Mouse (Mus musculus) layer of hippocampus, adult 2 months (tissue): ENCODE results near the gene Olfr1066. TPM values are rescaled to one million over a fixed set of nuclear protein-coding genes. Genes with fewer than 3 reads are reported as not detected.
"Not testable (repeated sequence)": the region's sequence is repeated elsewhere in the genome, so short reads cannot be mapped to it uniquely, and the experiment has no call there.

Source experiments
- DNase-seq, 2 experiments: peaks; one replicate each; pipeline ENCODE4 v3.0.0; 2022; ENCODE audit warnings: low spot score in 2 of 2
- H3K27ac ChIP-seq: fragments of 200-600 bp; 2 replicates; pipeline ENCODE4 v1.8.1; 2022
- H3K4me3 ChIP-seq: fragments of 200-600 bp; 2 replicates; pipeline ENCODE4 v1.8.1; 2022; ENCODE audit warnings: mild to moderate bottlenecking
- CTCF ChIP-seq: fragments of 200-600 bp; conservative IDR thresholded peaks from 2 replicates; pipeline ENCODE4 v1.8.1; 2022; ENCODE audit warnings: antibody characterized with exemption, mild to moderate bottlenecking, moderate library complexity
- long read RNA-seq, 2 experiments: library from polyadenylated mRNA; stranded (forward); transcript quantifications; one replicate each; pipeline ENCODE4 v2.0.0; 2021; ENCODE audit warnings: borderline mapping rate in 2 of 2
- total RNA-seq, 2 experiments: library from RNA; stranded (reverse); gene quantifications; 2 replicates each; pipeline ENCODE4 v1.2.3; 2021

Gene Olfr1066
- not detected for total RNA-seq
- long read RNA-seq, experiment 1, result 0 reads
- long read RNA-seq, experiment 2, result 0 reads

DNA sequence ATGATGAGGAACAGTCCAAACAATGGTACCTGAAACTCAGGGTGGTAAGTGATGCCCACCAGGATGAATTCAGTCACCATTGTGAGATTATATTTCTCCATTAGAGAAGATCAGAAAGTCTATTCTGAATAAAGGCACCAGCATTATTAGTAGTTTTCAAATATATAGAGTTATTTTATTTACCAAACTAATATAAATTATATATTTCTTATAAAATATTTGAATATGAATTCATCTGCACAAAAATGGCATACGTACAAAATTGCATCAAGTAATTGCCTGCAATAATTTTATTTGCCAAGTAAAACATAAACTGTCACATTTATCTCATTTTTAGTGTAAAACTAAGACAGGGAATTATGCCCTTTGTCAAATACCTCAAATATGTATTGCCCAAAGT, at the start of gene Olfr1066:
TSS of gene Olfr1066 (minus strand) at position 101 of the 400 bp plus-strand sequence.
- Histone ChIP-seq H3K4me3 (no peak within 1 kb of the TSS), H3K27ac (no peak within 1 kb of the TSS)
- TF ChIP-seq CTCF, result no peak
- DNase-seq, result no peak

- no peak within 1 kb of the TSS for H3K4me3 ChIP-seq
- no peak for TF ChIP-seq CTCF
- DNase-seq, result no peak
- no peak within 1 kb of the TSS for H3K27ac ChIP-seq
These were observed 31.2 kb upstream of the Olfr1066 start, which contains the start of gene Olfr228 for GRCm38 (mm10) chr2:86487286-86487685. Gene Olfr228 (minus strand): TSS chr2:86487386.

- DNase-seq, result peak; percentile 14 to 60
- Histone ChIP-seq H3K27ac (no peak overlapping the region), H3K4me3 (no peak overlapping the region)
- TF ChIP-seq CTCF, result peak; percentile 90
These were observed 8.5 kb upstream of the Olfr1066 start for GRCm38 (mm10) chr2:86464442-86465109.

- Histone ChIP-seq H3K27ac (no peak overlapping the region), H3K4me3 (no peak overlapping the region)
- DNase-seq, result no peak
- TF ChIP-seq CTCF, result no peak
These were observed 4.4 kb upstream of the Olfr1066 start for GRCm38 (mm10) chr2:86460434-86460833.

- H3K27ac ChIP-seq, result not testable (repeated sequence)
These were observed 5.6 kb downstream of the Olfr1066 start, which contains the start of gene Olfr1065 for GRCm38 (mm10) chr2:86450491-86450890. Gene Olfr1065 (minus strand): TSS chr2:86450591.

GRCm38 (mm10) chr2:86442101-86442500, 14.0 kb downstream of the Olfr1066 start:
- not testable (repeated sequence) for DNase-seq, H3K27ac ChIP-seq, H3K4me3 ChIP-seq

More at GRCm38 (mm10) chr2:86450491-86450890, 5.6 kb downstream of the Olfr1066 start, which contains the start of gene Olfr1065:
- H3K4me3 ChIP-seq, DNase-seq: not testable (repeated sequence)

GRCm38 (mm10) chr2:86428511-86428910, 27.6 kb downstream of the Olfr1066 start:
- H3K4me3 ChIP-seq, DNase-seq, H3K27ac ChIP-seq: not testable (repeated sequence)

- not testable (repeated sequence) for H3K4me3 ChIP-seq, DNase-seq, H3K27ac ChIP-seq
These were observed 29.4 kb downstream of the Olfr1066 start, which contains the start of gene Olfr1062 for GRCm38 (mm10) chr2:86426649-86427048. Gene Olfr1062 (minus strand): TSS chr2:86426749.

- DNase-seq, result no peak
- Histone ChIP-seq H3K27ac (no peak within 1 kb of the TSS), H3K4me3 (no peak within 1 kb of the TSS)
- no peak for TF ChIP-seq CTCF
These were observed 42.1 kb downstream of the Olfr1066 start, which contains the start of gene Olfr1061 for GRCm38 (mm10) chr2:86413950-86414349. Gene Olfr1061 (minus strand): TSS chr2:86414050.

Other genes with a start within 250 kb of the Olfr1066 start
- gene Olfr1046, start 237.0 kb downstream of the Olfr1066 start, total RNA-seq, result not detected
- gene Olfr1047, start 224.9 kb downstream of the Olfr1066 start, total RNA-seq, result not detected
- gene Olfr1048, start 216.0 kb downstream of the Olfr1066 start, total RNA-seq, result not detected
- not detected for gene Olfr1049, start 197.9 kb downstream of the Olfr1066 start, total RNA-seq
- not detected for gene Olfr1051, start 177.2 kb downstream of the Olfr1066 start, total RNA-seq
- not detected for gene Olfr1052, start 163.8 kb downstream of the Olfr1066 start, total RNA-seq
- not detected for gene Olfr1053, start 141.0 kb downstream of the Olfr1066 start, total RNA-seq
- not detected for gene Olfr1054, start 120.8 kb downstream of the Olfr1066 start, total RNA-seq
- not detected for gene Olfr1055, start 106.0 kb downstream of the Olfr1066 start, total RNA-seq
- gene Olfr1056, start 93.8 kb downstream of the Olfr1066 start, total RNA-seq, result not detected
- not detected for gene Olfr1057, start 77.9 kb downstream of the Olfr1066 start, total RNA-seq
- gene Olfr1058, start 67.7 kb downstream of the Olfr1066 start, total RNA-seq, result not detected
- gene Olfr1061, start 42.2 kb downstream of the Olfr1066 start, total RNA-seq, result not detected
- not detected for gene Olfr1062, start 29.5 kb downstream of the Olfr1066 start, total RNA-seq
- not detected for gene Olfr1065, start 5.7 kb downstream of the Olfr1066 start, total RNA-seq
- not detected for gene Olfr228, start 31.1 kb upstream of the Olfr1066 start, total RNA-seq
- not detected for gene Olfr1076, start 52.2 kb upstream of the Olfr1066 start, total RNA-seq
- not detected for gene Olfr1079, start 86.2 kb upstream of the Olfr1066 start, total RNA-seq
- not detected for gene Olfr1080, start 102.0 kb upstream of the Olfr1066 start, total RNA-seq
- gene Olfr1082, start 142.7 kb upstream of the Olfr1066 start, total RNA-seq, result not detected
- not detected for gene Olfr1084, start 183.5 kb upstream of the Olfr1066 start, total RNA-seq
- not detected for gene Olfr1085, start 205.8 kb upstream of the Olfr1066 start, total RNA-seq
- gene Olfr1086, start 223.8 kb upstream of the Olfr1066 start, total RNA-seq, result not detected
- not detected for gene Olfr1087, start 242.1 kb upstream of the Olfr1066 start, total RNA-seq